Mouse (Mus musculus) mature B cell (primary cell): ENCODE results near the gene Olfr1311.
"Not testable (repeated sequence)": the region's sequence is repeated elsewhere in the genome, so short reads cannot be mapped to it uniquely, and the experiment has no call there.

ENCODE experiments used
- in situ Hi-C: fragments of 300-500 bp; cut with MboI; formaldehyde crosslinking; loops from 2 replicates; pipeline ENCODE4 v1.14.3; 2019

The Olfr1311 gene

GRCm38 (mm10) chr2:112024312-112024711 is at the start of gene Olfr1311:
Olfr1311 (minus strand) TSS chr2:112024412.
- in situ Hi-C loops = no loop called here

DNA sequence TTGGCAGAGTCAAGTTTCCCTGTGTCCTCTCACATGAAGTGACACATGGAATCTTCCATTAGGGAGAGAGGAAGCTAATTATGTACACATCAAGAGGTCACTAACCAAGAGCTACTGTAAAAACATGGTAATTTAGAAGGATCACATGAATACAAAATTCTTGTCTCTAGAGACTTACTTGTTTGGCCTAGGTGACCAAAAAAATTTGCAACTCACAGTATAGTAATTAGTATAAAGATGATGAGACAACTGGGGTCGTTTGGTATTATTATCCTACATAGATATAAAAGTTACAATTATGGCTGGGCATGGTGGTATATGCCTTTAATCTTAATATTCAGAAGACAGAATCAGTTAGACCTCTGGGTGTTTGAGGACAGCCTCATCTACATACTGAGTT is 25.9 kb upstream of the Olfr1311 start, which contains the start of gene Olfr1312:
TSS of gene Olfr1312 (minus strand) at position 101 of the 400 bp plus-strand sequence.
- in situ Hi-C loops = no loop called here

DNA sequence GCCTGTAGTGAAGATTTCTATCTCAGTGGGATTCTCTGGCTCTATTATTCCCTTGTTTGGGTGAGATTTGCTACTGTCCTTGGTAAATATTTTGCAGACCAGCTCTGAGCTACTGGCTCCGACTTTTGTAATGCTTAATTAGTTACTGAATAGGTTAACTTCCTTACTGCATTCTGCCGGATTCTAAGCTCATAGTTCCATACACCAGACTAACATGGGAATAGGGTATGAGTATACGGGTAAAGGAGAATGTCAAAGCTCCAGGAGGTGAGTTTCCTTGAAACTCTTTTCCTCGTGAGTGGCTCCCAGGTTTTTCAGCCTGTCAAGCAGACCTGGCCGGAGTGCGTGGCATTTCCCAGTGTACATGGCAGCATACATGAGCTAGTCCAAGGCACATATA is 2.8 kb upstream of the Olfr1311 start:
- in situ Hi-C loops = not testable (repeated sequence)

DNA sequence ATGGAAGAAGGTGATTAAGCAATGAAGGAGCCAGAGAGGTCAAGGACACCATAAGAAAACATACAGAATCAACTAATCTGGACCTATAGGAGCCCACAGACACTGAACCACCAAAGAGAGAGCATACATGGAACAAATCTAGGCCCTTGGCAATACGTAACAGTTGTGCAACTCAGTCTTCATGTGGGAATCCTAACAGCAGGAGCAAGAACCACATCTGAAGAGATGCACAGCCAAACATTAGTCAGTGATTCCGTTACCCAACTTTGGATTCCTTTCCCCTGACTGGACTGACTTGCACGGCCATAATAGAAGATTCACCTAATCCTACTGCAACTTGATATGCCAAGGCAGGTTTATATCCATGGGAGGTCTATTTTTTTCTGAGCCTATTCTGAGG is 9.3 kb downstream of the Olfr1311 start:
- in situ Hi-C loops = no loop called here

DNA sequence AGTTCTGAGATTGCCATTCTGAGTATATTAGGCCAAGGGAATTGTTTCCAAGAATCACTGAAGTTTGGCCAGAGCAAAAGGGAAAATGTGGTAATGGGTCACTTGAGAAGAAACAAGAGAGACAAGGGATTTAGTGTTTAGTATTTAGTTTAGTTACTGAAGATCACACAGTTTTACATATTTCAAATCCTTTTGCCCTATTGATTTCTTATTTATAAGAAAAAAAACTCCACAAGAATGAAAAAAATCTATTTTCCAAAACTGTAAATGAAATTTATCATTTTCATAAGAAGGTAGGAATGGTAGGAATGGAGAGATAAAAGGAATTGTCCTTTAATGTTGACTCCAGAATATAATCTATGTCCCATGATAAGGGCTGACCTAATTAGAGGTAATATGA is 11.6 kb downstream of the Olfr1311 start, which contains the start of gene Olfr1310:
TSS of gene Olfr1310 (minus strand) at position 101 of the 400 bp plus-strand sequence.
- in situ Hi-C loops = no loop called here

GRCm38 (mm10) chr2:111990181-111990580 is 34.0 kb downstream of the Olfr1311 start, which contains the start of gene Olfr1309:
Olfr1309 (minus strand) TSS chr2:111990281.
- in situ Hi-C loops = no loop called here
